Mouse (Mus musculus) ovary, postnatal 36 days (tissue): ENCODE data around the gene Mettl23.
"Not testable (repeated sequence)": the region's sequence is repeated elsewhere in the genome, so short reads cannot be mapped to it uniquely, and the experiment has no call there.

Experiments
- DNase-seq: peaks from one replicate; pipeline ENCODE4 v3.0.0; 2022; ENCODE audit warnings: low spot score, mixed read lengths

The Mettl23 gene

GRCm38 (mm10) chr11:116819932-116820593, 23.0 kb upstream of the Mettl23 start:
- DNase-seq = no peak

- DNase-seq = no peak
These were observed 21.8 kb upstream of the Mettl23 start for GRCm38 (mm10) chr11:116821057-116821940.

- DNase-seq = no peak
These were observed 20.9 kb upstream of the Mettl23 start for GRCm38 (mm10) chr11:116822215-116822614.

- no peak for DNase-seq
These were observed 20.5 kb upstream of the Mettl23 start for GRCm38 (mm10) chr11:116822626-116823025.

GRCm38 (mm10) chr11:116823255-116823654, 19.8 kb upstream of the Mettl23 start:
- DNase-seq = no peak

GRCm38 (mm10) chr11:116823885-116824284, 19.2 kb upstream of the Mettl23 start:
- DNase-seq = not testable (repeated sequence)

GRCm38 (mm10) chr11:116825230-116825629, 17.8 kb upstream of the Mettl23 start:
- DNase-seq = no peak

GRCm38 (mm10) chr11:116826550-116827504, 16.3 kb upstream of the Mettl23 start:
- DNase-seq = no peak

GRCm38 (mm10) chr11:116827534-116828165, 15.4 kb upstream of the Mettl23 start, which contains the start of gene Mxra7:
Gene Mxra7, minus strand, starts transcription at chr11:116828046.
- DNase-seq = peak; percentile 89

GRCm38 (mm10) chr11:116832172-116832685, 10.8 kb upstream of the Mettl23 start:
- no peak for DNase-seq

- DNase-seq = no peak
These were observed 8.1 kb upstream of the Mettl23 start for GRCm38 (mm10) chr11:116834954-116835353.

GRCm38 (mm10) chr11:116836283-116836682, 6.8 kb upstream of the Mettl23 start:
- DNase-seq = no peak

GRCm38 (mm10) chr11:116837441-116837840, 5.6 kb upstream of the Mettl23 start:
- DNase-seq = no peak

GRCm38 (mm10) chr11:116838936-116839335, 4.1 kb upstream of the Mettl23 start:
- no peak for DNase-seq

GRCm38 (mm10) chr11:116839601-116840000, 3.5 kb upstream of the Mettl23 start:
- DNase-seq = no peak

GRCm38 (mm10) chr11:116840748-116841147, 2.3 kb upstream of the Mettl23 start:
- DNase-seq = no peak

GRCm38 (mm10) chr11:116842531-116843260, 382 bp upstream of the Mettl23 start:
- peak; percentile 70 for DNase-seq

GRCm38 (mm10) chr11:116846593-116847181, 3.6 kb downstream of the Mettl23 start:
- DNase-seq = no peak

GRCm38 (mm10) chr11:116847187-116848085, 4.4 kb downstream of the Mettl23 start:
- DNase-seq = no peak
